Mouse (Mus musculus) liver, embryonic 16.5 days (tissue): Measurements from ENCODE around the gene Ctbp2. TPM values are rescaled to one million over a fixed set of nuclear protein-coding genes. Genes with fewer than 3 reads are reported as not detected.

Source experiments
- ATAC-seq: fragments of 200-750 bp; cut with Nextera tagmentation; 2 replicates; pipeline ENCODE4 v1.8.0; 2017; ENCODE audit warnings: low read depth, mild to moderate bottlenecking, moderate number of reproducible peaks, moderate library complexity
- H3K27ac ChIP-seq: fragments of 300-500 bp; sonication (generic); 2 replicates; pipeline ENCODE4 v1.5.1; 2014; ENCODE audit warnings: mild to moderate bottlenecking, low read length
- H3K27me3 ChIP-seq: fragments of 300-500 bp; sonication (generic); 2 replicates; pipeline ENCODE4 v1.6.1; 2014; ENCODE audit warnings: low read depth, low read length, mixed read lengths; ENCODE audit not compliant: control insufficient read depth, insufficient read depth
- H3K36me3 ChIP-seq: fragments of 300-500 bp; sonication (generic); 2 replicates; pipeline ENCODE4 v1.6.1; 2014; ENCODE audit warnings: mild to moderate bottlenecking; ENCODE audit not compliant: control insufficient read depth, insufficient read depth
- H3K4me1 ChIP-seq: fragments of 300-500 bp; sonication (generic); 2 replicates; pipeline ENCODE4 v1.6.1; 2014; ENCODE audit warnings: low read depth, low read length, mixed read lengths; ENCODE audit not compliant: control insufficient read depth
- H3K4me2 ChIP-seq: fragments of 300-500 bp; sonication (generic); 2 replicates; pipeline ENCODE4 v1.6.1; 2014; ENCODE audit warnings: low read depth, low read length, mixed read lengths
- H3K4me3 ChIP-seq: fragments of 300-500 bp; sonication (generic); 2 replicates; pipeline ENCODE4 v1.5.1; 2014; ENCODE audit warnings: low read depth, mild to moderate bottlenecking, low read length
- H3K9ac ChIP-seq: fragments of 300-500 bp; sonication (generic); 2 replicates; pipeline ENCODE4 v1.6.1; 2014; ENCODE audit warnings: low read depth, low read length
- H3K9me3 ChIP-seq: fragments of 300-500 bp; sonication (generic); replicated peaks from 2 replicates; pipeline ENCODE4 v1.6.1; 2016; ENCODE audit warnings: low read length; ENCODE audit not compliant: control insufficient read depth
- WGBS: fragments of 180-500 bp; shearing (Covaris S2); extraction: QIAGEN DNeasy Blood & Tissue Kit; methylation state at CpG from one replicate; pipeline ENCODE4 v1.1.7; 2014; ENCODE audit not compliant: insufficient replicate concordance; 5-methylcytosine and 5-hydroxymethylcytosine counted together
- polyA plus RNA-seq: library from polyadenylated mRNA; unstranded; fragments of >200 nt; fragmentation: Nextera tagmentation; extraction: Ambion mirVana; gene quantifications from 2 replicates; pipeline ENCODE4 v1.2.1, GENCODE M21; 2015

The Ctbp2 gene
- polyA plus RNA-seq, 1 experiment from 2014 or later = 6.8 TPM

DNA sequence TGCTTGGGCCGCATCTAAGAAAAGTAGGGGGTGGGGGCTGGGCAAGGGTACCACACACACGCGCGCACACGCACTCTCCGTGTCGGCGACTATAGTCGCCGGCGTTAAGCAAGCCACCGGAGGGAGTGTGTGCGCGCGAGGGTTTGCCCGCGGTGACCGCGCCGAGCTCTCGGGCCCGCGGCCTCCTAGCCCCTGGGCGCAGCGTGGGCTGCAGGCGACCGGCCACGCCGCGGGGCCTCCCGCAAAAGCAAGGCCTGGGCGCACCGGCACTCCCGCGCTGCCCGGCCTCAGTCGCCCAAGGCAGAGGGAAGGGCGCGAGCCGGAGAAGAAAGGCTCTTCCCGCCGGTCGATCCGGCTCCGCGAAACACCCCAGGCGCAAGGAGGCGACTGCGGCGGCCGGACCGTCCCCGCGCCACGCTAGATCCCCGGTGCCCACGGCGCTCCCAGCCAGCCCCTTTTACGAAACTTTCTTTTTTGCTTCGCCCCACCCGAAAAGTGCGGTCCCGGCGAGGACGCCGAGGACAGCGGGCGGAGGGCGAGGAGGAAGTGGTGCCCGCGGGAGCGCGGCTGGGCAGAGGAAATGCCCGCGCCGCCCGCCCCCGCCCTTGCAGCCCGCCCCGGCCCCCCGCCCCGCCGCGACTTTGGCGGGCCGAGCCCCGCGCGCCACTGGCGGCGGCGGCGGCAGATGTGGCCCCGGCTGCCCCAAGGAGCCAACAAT, 2.3 kb downstream of the Ctbp2 start:
- no peak for ATAC-seq
- WGBS = under 1% methylated on average over 76 of the region's 94 CpGs
- H3K27me3 ChIP-seq = peaks cover 49% of the 10 kb centered on the region

DNA sequence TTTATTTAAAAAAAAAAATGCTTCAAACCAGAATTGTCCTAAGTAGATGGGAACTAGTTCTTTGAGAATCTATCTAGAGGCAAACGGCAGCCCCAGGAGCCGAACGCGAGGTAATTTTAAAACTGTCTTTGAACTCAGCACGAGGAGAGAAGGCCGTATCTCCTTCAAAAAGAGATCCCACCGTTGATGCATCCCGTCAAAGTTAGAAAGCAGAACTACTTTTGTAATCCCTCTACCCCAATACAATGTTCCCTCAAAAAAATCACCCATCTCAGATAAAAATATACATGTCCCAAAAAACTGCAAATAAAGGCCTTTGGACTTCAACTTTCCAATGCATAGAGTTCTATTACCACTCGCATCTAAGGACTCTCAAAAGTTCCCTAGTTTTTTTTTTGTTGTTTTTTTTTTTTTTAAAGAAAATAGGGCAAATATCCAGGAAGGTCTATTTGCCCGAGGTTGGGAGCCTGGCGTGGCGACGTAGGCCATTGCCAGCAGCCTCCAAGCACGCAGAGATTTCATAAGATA, 3.0 kb downstream of the Ctbp2 start:
- ATAC-seq = no peak
- Histone ChIP-seq H3K4me2 (peak overlapping the region; percentile 88), H3K27ac (no peak overlapping the region), H3K4me1 (peaks cover 8% of the 10 kb centered on the region), H3K4me3 (peak overlapping the region; percentile 69), H3K27me3 (peaks cover 49% of the 10 kb centered on the region), H3K9me3 (no peaks in the 10 kb centered on the region), H3K9ac (no peak overlapping the region; the same call in 1 of the 2 replicates), H3K36me3 (no peaks in the 10 kb centered on the region)
- WGBS = 7% methylated on average over 14 of the region's 14 CpGs

More for the DNA sequence above, 2.3 kb downstream of the Ctbp2 start:
- Histone ChIP-seq H3K4me2 (peak overlapping the region; percentile 88), H3K4me3 (peak overlapping the region; percentile 69), H3K9ac (peak overlapping the region; percentile 65), H3K27ac (peak overlapping the region; percentile 74), H3K9me3 (no peaks in the 10 kb centered on the region), H3K4me1 (peaks cover 8% of the 10 kb centered on the region), H3K36me3 (no peaks in the 10 kb centered on the region)

DNA sequence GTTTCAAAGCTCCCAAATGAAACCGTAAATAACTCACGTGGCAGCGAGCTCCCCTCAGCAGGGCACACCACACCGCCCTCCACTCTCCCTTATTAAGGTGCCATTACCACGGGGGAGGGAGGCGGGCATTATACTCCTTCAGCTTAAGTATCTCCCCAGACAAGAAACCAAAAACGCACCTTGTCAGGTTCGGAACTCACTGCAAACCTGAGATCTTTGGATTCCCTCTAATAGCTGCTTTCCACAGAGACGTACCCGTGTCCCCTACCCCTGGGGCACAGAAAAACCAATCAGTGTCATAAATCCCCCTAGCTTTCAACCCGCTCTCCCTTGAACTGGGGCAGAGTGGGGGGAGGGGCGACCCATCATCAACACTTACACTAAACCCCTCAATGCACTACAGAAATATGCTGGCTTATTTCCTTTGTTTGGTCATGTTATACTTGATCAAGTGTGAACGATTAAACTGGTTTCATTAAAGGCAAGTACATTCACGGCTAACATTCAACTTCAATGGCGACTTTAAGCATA, 3.9 kb downstream of the Ctbp2 start:
- Histone ChIP-seq H3K9ac (no peak overlapping the region), H3K27me3 (peaks cover 45% of the 10 kb centered on the region)

DNA sequence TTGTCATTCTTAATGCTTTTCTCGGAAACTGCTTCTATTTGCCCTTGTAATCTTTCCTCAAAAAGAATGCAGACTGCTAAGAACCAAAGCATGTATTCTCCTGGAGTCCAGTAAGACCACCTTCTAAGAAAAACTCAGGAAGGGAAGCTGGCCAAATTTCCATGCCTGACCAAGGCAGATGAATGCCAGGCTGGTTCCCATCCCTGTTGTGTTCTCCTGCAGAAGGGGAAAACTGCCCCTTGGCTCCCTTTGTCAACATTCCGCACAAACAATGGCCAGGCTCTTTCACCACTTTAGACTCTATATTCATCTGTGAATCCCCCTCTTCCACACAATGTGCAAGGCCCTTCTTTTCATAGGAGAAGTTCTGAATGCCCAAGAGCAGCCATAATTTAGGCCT, 6.3 kb downstream of the Ctbp2 start:
- H3K27ac ChIP-seq = no peak overlapping the region
- no peak overlapping the region for H3K4me2 ChIP-seq

More for the DNA sequence above, 3.9 kb downstream of the Ctbp2 start:
- no peaks in the 10 kb centered on the region for H3K36me3 ChIP-seq
- WGBS = 43% methylated on average over 15 of the region's 15 CpGs
- H3K9me3 ChIP-seq = no peaks in the 10 kb centered on the region
- no peak overlapping the region for H3K4me3 ChIP-seq
- H3K27ac ChIP-seq = no peak overlapping the region
- H3K4me2 ChIP-seq = no peak overlapping the region
- no peak for ATAC-seq
- H3K4me1 ChIP-seq = peaks cover 15% of the 10 kb centered on the region

DNA sequence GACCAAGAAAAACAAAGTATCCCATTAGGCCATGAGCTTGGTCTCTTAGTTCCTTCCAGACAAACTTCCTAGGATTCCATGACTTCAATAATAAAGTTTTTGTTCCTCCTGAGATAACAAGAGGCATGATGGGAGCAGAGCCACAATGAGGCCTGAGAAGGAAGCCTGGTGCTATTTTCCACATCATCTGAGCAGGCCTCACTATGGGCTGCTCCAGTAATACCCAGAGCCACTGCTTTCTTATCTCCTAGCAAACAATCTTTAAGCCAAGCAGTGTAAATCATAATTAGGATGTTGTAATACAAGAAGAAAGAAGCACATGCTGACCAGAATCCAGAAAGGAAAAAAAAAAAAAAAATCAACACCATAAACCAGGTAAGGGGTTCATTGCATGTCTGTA, 7.6 kb downstream of the Ctbp2 start:
- H3K9me3 ChIP-seq = no peaks in the 10 kb centered on the region
- H3K4me2 ChIP-seq = no peak overlapping the region
- ATAC-seq = no peak
- peaks cover 29% of the 10 kb centered on the region for H3K4me1 ChIP-seq
- peaks cover 14% of the 10 kb centered on the region for H3K27me3 ChIP-seq
- no peaks in the 10 kb centered on the region for H3K36me3 ChIP-seq
- no peak overlapping the region; the same call in 1 of the 2 replicates for H3K4me3 ChIP-seq
- H3K9ac ChIP-seq = no peak overlapping the region
- H3K27ac ChIP-seq = no peak overlapping the region

More for the DNA sequence above, 6.3 kb downstream of the Ctbp2 start:
- Histone ChIP-seq H3K9ac (no peak overlapping the region), H3K4me3 (no peak overlapping the region), H3K9me3 (no peaks in the 10 kb centered on the region), H3K4me1 (peaks cover 27% of the 10 kb centered on the region), H3K36me3 (no peaks in the 10 kb centered on the region), H3K27me3 (peaks cover 27% of the 10 kb centered on the region)
- 51% methylated on average over 2 of the region's 2 CpGs for WGBS
- ATAC-seq = no peak

DNA sequence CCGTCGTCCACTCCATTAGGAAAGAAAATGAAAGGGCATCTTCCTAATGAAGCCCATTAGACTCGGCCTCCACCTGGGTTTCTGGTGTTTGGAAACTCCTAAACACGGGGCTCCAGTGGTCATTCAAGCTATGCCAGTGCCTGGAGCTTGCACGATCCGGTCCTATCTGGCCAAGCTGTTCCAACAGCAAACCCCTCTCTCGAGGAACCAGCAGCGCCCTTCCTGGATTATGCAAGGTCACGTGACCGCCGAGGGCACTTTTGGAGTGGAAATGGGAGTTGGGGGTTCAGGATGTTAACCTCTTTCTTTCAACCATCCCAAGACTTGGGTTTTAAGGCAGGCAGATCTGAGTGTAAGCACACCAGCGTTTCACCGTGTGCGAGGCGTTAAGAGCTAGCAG, 8.3 kb downstream of the Ctbp2 start:
- Histone ChIP-seq H3K27me3 (peaks cover 8% of the 10 kb centered on the region), H3K9ac (no peak overlapping the region; the same call in 1 of the 2 replicates), H3K36me3 (no peaks in the 10 kb centered on the region), H3K27ac (no peak overlapping the region), H3K4me1 (peaks cover 27% of the 10 kb centered on the region), H3K9me3 (no peaks in the 10 kb centered on the region), H3K4me2 (peak overlapping the region; percentile 79), H3K4me3 (peak overlapping the region; percentile 56)
- peak; percentile 44; the same call in 1 of the 2 replicates for ATAC-seq
- 12% methylated on average over 15 of the region's 15 CpGs for WGBS

DNA sequence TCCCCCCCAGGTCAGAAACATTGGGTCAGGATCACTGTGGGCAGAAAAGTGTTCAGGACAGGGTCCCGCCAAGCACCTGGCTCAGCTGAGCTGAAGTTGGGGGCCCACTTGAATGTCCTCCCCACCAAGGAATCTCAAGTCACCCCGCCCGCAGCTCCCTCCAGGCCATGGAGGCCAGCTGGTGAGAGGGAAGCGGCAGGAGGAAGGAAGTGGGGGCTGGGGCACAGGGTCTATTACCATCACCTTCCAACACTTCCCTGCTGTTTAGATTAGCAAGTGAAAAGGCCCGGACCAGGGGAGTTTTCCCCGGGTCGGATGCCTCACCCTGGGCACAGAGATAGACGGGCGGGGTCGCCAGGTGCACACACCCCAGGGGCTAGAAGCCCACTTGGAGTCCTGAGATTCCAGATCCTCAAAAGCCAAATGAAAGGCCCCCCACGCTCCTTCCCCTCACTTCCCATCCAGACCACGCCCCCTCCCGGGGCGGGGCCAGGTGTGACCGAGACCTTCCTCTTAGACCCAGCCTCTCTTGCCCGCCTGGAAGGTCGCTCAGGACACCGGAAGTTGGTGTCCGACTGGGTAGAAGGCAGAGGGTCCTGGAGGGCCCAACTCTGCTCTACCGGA, 9.2 kb downstream of the Ctbp2 start:
- 5% methylated on average over 20 of the region's 20 CpGs for WGBS
- Histone ChIP-seq H3K4me2 (peak overlapping the region; percentile 79), H3K27ac (no peak overlapping the region), H3K4me3 (peak overlapping the region; percentile 56), H3K9ac (no peak overlapping the region), H3K27me3 (peaks cover under 1% of the 10 kb centered on the region; the same call in 1 of the 2 replicates), H3K36me3 (no peaks in the 10 kb centered on the region), H3K4me1 (peaks cover 23% of the 10 kb centered on the region), H3K9me3 (no peaks in the 10 kb centered on the region)
- ATAC-seq = peak; percentile 43; the same call in 1 of the 2 replicates

DNA sequence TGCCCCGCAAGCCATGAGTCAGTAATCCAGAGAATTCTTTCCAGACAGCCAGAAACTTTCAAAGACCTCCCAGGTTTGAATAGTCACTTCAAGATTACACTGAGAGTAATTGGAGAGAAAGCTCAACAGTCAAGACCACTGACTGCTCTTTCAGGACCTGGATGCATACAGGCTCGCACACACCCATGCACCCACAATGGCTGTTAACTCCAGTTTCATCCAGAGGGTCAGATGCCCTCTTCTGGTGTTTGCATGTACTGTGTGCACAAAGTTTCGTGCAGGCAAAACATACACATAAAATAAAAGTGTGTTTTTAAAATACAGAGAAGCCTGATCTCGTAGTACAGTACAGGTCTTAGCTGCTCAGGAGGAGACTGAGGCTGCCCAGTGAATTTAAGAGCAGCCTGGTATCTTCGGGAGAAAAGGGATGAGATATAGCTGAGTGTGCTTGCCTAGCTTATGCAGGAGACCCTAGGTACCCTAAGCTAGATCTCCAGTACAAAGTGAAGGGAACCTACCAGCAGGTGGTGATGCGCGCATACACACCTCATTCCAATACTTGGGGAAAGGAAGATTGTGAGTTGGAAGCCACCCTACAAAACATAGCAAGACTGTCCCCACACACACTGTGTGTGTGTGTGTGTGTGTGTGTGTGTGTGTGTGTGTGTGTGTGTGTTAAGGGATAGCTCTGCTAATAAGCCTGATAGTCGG, 10.8 kb downstream of the Ctbp2 start:
- H3K4me3 ChIP-seq = no peak overlapping the region
- no peaks in the 10 kb centered on the region for H3K9me3 ChIP-seq
- ATAC-seq = no peak
- H3K27me3 ChIP-seq = no peaks in the 10 kb centered on the region
- H3K9ac ChIP-seq = no peak overlapping the region
- no peaks in the 10 kb centered on the region for H3K36me3 ChIP-seq
- H3K27ac ChIP-seq = no peak overlapping the region
- 74% methylated on average over 8 of the region's 8 CpGs for whole genome bisulfite sequencing
- no peak overlapping the region for H3K4me2 ChIP-seq
- peaks cover 23% of the 10 kb centered on the region for H3K4me1 ChIP-seq
